Mouse (Mus musculus): ENCODE data around the gene Trpv1. TPM values are rescaled to one million over a fixed set of nuclear protein-coding genes. Genes with fewer than 3 reads are reported as not detected.

Trpv1 gene
- total and polyA plus RNA-seq, 2 experiments from 2014 or later: 0.22 to 0.38 TPM

DNA sequence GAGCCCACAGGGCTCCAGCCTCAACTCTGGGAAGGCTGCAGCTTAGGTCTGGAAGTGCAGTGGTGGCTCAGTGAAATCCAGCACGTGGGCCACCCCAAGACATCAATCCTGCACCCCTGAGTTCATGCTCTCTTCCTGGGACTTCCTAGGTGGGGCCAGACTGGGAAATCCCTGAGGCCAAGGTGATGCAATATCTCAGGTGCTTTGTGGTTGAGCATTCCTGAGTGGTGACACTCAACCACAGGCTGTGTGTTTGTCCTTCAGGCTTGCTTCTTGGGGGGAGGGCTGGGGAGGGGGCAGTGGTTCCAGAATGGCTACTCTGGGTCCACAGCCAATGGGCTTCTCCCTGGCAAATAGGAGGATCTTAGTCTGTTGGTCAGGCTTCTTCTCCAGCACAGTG is 49.8 kb downstream of the Trpv1 start:
- Histone ChIP-seq H3K36me3 (ENCODE audit: insufficient read depth) (no peaks in the 10 kb centered on the region), H3K4me2 (ENCODE audit: low read depth) (no peak overlapping the region), H3K4me3 (ENCODE audit: low read depth, low read length) (no peak overlapping the region), H3K27ac (ENCODE audit: low read depth, low read length) (no peak overlapping the region), H3K9me3 (ENCODE audit: low read length) (no peaks in the 10 kb centered on the region), H3K27me3 (ENCODE audit: insufficient read depth, low read length) (no peaks in the 10 kb centered on the region), H3K9ac (no peak overlapping the region), H3K4me1 (ENCODE audit: insufficient read depth) (no peaks in the 10 kb centered on the region)
- TF ChIP-seq CTCF (IDR thresholded peaks at IDR 0.05; ENCODE audit: low read depth): no peak
- DNase-seq (no peak), ATAC-seq (no peak)
- 59% methylated on average over 1 of the region's 1 CpGs for WGBS

DNA sequence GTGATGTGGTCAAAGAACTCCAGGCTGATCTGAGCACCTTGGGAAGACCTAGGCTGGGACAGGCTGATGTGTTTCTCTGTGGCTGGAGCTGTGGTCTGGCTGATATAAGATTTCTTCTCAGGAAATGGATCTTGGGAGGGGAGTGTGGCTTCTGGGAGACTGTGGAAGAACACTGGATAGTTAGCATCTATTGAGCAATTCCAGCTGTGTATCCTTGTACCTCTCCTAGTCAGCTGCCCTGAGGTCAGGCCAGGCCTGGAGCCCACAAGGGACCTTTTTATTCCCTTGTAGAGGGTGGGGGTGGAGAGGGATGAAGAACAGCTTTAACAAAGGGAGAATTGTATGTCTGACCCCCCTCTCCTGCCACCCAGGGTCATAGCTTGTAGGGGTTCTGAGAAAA is 50.3 kb downstream of the Trpv1 start:
- Histone ChIP-seq H3K9ac (no peak overlapping the region), H3K4me3 (ENCODE audit: low read depth, low read length) (no peak overlapping the region), H3K4me2 (ENCODE audit: low read depth) (no peak overlapping the region), H3K27me3 (ENCODE audit: insufficient read depth, low read length) (no peaks in the 10 kb centered on the region), H3K36me3 (ENCODE audit: insufficient read depth) (no peaks in the 10 kb centered on the region), H3K9me3 (ENCODE audit: low read length) (no peaks in the 10 kb centered on the region), H3K4me1 (ENCODE audit: insufficient read depth) (no peaks in the 10 kb centered on the region), H3K27ac (ENCODE audit: low read depth, low read length) (no peak overlapping the region)
- no peak for ATAC-seq
- no peak for DNase-seq
- no peak for TF ChIP-seq CTCF (IDR thresholded peaks at IDR 0.05; ENCODE audit: low read depth)

DNA sequence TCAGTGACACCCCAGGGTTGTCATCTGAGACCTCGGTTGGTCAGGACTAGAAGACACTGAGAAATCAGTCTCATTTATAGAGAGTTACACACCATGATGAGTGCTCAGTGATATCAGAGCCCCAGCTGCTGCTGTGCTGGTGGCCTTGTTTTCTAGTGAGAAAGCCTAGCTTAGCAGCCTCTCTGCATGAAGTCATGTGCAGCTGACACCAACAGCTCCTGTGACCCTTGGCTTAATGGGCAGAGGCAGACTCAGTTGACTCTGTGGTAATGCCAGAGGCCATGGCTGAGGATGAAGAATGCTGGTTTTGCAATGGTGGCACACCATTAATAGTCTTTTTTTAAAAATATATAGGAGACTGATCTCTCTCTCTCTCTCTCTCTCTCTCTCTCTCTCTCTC is 55.5 kb downstream of the Trpv1 start:
- Histone ChIP-seq H3K27ac (ENCODE audit: low read depth, low read length) (no peak overlapping the region), H3K4me1 (ENCODE audit: insufficient read depth) (no peaks in the 10 kb centered on the region), H3K27me3 (ENCODE audit: insufficient read depth, low read length) (no peaks in the 10 kb centered on the region), H3K9me3 (ENCODE audit: low read length) (no peaks in the 10 kb centered on the region), H3K4me2 (ENCODE audit: low read depth) (no peak overlapping the region), H3K36me3 (ENCODE audit: insufficient read depth) (no peaks in the 10 kb centered on the region), H3K4me3 (ENCODE audit: low read depth, low read length) (no peak overlapping the region), H3K9ac (no peak overlapping the region)
- 90% methylated on average over 1 of the region's 1 CpGs for WGBS
- DNase-seq: no peak
- no peak for ATAC-seq
- no peak for TF ChIP-seq CTCF (IDR thresholded peaks at IDR 0.05; ENCODE audit: low read depth)

DNA sequence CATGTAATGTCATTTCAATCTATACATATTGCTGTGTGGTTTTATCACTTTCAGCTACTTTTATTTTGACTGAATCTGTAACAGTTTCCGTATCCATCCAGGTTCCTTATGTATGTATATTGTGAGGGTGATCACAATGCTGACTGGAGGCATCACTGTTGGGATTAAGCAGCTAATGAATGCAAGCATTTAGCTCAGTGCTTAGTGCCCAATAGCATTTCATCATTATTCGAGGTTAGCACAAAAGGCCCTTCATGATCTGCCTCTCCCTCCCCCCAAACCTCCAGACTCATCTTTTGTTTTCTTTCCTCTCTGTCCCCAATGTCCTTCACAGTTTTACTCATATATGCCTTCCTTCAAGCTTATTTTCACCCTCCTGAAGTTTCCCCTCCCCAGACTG is 69.0 kb downstream of the Trpv1 start:
- H3K4me3 ChIP-seq (ENCODE audit: low read depth, low read length): no peak overlapping the region
- no peaks in the 10 kb centered on the region for H3K36me3 ChIP-seq (ENCODE audit: insufficient read depth)
- H3K9me3 ChIP-seq (ENCODE audit: low read length): no peaks in the 10 kb centered on the region
- H3K27me3 ChIP-seq (ENCODE audit: insufficient read depth, low read length): no peaks in the 10 kb centered on the region
- H3K4me2 ChIP-seq (ENCODE audit: low read depth): no peak overlapping the region
- no peaks in the 10 kb centered on the region for H3K4me1 ChIP-seq (ENCODE audit: insufficient read depth)
- ATAC-seq: no peak
- no peak overlapping the region for H3K9ac ChIP-seq
- H3K27ac ChIP-seq (ENCODE audit: low read depth, low read length): no peak overlapping the region
- TF ChIP-seq CTCF (IDR thresholded peaks at IDR 0.05; ENCODE audit: low read depth): no peak
- DNase-seq: no peak
- 3% methylated on average over 2 of the region's 2 CpGs for WGBS

Other genes starting within 250 kb of the Trpv1 start
- 0.08 and 2.0 TPM in 2 replicates for gene P2rx1, start 235.2 kb upstream of the Trpv1 start, total RNA-seq (2014; rRNA removed)
- 0.19 and 0.25 TPM in 2 replicates for gene P2rx1, start 235.2 kb upstream of the Trpv1 start, polyA plus RNA-seq (2015; fragmentation: Nextera tagmentation; extraction: Ambion mirVana)
- 24.2 and 26.3 TPM in 2 replicates for gene Camkk1, start 215.3 kb upstream of the Trpv1 start, total RNA-seq (2014; rRNA removed)
- gene Camkk1, start 215.3 kb upstream of the Trpv1 start, polyA plus RNA-seq (2015; fragmentation: Nextera tagmentation; extraction: Ambion mirVana): 22.9 and 25.1 TPM in 2 replicates
- 8.5 and 11.0 TPM in 2 replicates for gene Ncbp3, start 186.5 kb upstream of the Trpv1 start, total RNA-seq (2014; rRNA removed)
- gene Ncbp3, start 186.5 kb upstream of the Trpv1 start, polyA plus RNA-seq (2015; fragmentation: Nextera tagmentation; extraction: Ambion mirVana): 3.6 and 6.1 TPM in 2 replicates
- 0.08 and 0.24 TPM in 2 replicates for gene Itgae, start 143.7 kb upstream of the Trpv1 start, total RNA-seq (2014; rRNA removed)
- 0.20 and 0.21 TPM in 2 replicates for gene Itgae, start 143.7 kb upstream of the Trpv1 start, polyA plus RNA-seq (2015; fragmentation: Nextera tagmentation; extraction: Ambion mirVana)
- gene Haspin, start 96.0 kb upstream of the Trpv1 start, total RNA-seq (2014; rRNA removed): 0.85 and 2.0 TPM in 2 replicates
- 2.3 and 2.4 TPM in 2 replicates for gene Haspin, start 96.0 kb upstream of the Trpv1 start, polyA plus RNA-seq (2015; fragmentation: Nextera tagmentation; extraction: Ambion mirVana)
- 0.46 and 0.57 TPM in 2 replicates for gene P2rx5, start 73.9 kb upstream of the Trpv1 start, total RNA-seq (2014; rRNA removed)
- gene P2rx5, start 73.9 kb upstream of the Trpv1 start, polyA plus RNA-seq (2015; fragmentation: Nextera tagmentation; extraction: Ambion mirVana): 0.69 TPM in 2 replicates
- 127 and 153 TPM in 2 replicates for gene Emc6, start 57.3 kb upstream of the Trpv1 start, total RNA-seq (2014; rRNA removed)
- gene Emc6, start 57.3 kb upstream of the Trpv1 start, polyA plus RNA-seq (2015; fragmentation: Nextera tagmentation; extraction: Ambion mirVana): 182 and 219 TPM in 2 replicates
- 52.2 and 59.5 TPM in 2 replicates for gene Tax1bp3, start 57.2 kb upstream of the Trpv1 start, total RNA-seq (2014; rRNA removed)
- 122 and 137 TPM in 2 replicates for gene Tax1bp3, start 57.2 kb upstream of the Trpv1 start, polyA plus RNA-seq (2015; fragmentation: Nextera tagmentation; extraction: Ambion mirVana)
- gene Ctns, start 35.2 kb upstream of the Trpv1 start, total RNA-seq (2014; rRNA removed): 15.3 and 17.0 TPM in 2 replicates
- gene Ctns, start 35.2 kb upstream of the Trpv1 start, polyA plus RNA-seq (2015; fragmentation: Nextera tagmentation; extraction: Ambion mirVana): 9.6 and 12.7 TPM in 2 replicates
- 0.85 and 1.8 TPM in 2 replicates for gene Shpk, start 34.8 kb upstream of the Trpv1 start, total RNA-seq (2014; rRNA removed)
- gene Shpk, start 34.8 kb upstream of the Trpv1 start, polyA plus RNA-seq (2015; fragmentation: Nextera tagmentation; extraction: Ambion mirVana): 1.5 and 2.2 TPM in 2 replicates
- 0.29 and 0.31 TPM in 2 replicates for gene Trpv3, start 33.1 kb downstream of the Trpv1 start, total RNA-seq (2014; rRNA removed)
- 0.05 and 0.13 TPM in 2 replicates for gene Trpv3, start 33.1 kb downstream of the Trpv1 start, polyA plus RNA-seq (2015; fragmentation: Nextera tagmentation; extraction: Ambion mirVana)
- gene Aspa, start 95.3 kb downstream of the Trpv1 start, total RNA-seq (2014; rRNA removed): 3.5 and 4.3 TPM in 2 replicates
- 4.0 and 4.1 TPM in 2 replicates for gene Aspa, start 95.3 kb downstream of the Trpv1 start, polyA plus RNA-seq (2015; fragmentation: Nextera tagmentation; extraction: Ambion mirVana)
- not detected in 2 replicates for gene Gm49340, start 95.4 kb downstream of the Trpv1 start, total RNA-seq (2014; rRNA removed)
- not detected in 2 replicates for gene Gm49340, start 95.4 kb downstream of the Trpv1 start, polyA plus RNA-seq (2015; fragmentation: Nextera tagmentation; extraction: Ambion mirVana)
- 0.15 TPM in 1 of 2 replicates, not detected in the other for gene Spata22, start 95.4 kb downstream of the Trpv1 start, total RNA-seq (2014; rRNA removed)
- 0.12 TPM in 1 of 2 replicates, not detected in the other for gene Spata22, start 95.4 kb downstream of the Trpv1 start, polyA plus RNA-seq (2015; fragmentation: Nextera tagmentation; extraction: Ambion mirVana)
- not detected in 2 replicates for gene Olfr20, start 116.5 kb downstream of the Trpv1 start, total RNA-seq (2014; rRNA removed)
- not detected in 2 replicates for gene Olfr20, start 116.5 kb downstream of the Trpv1 start, polyA plus RNA-seq (2015; fragmentation: Nextera tagmentation; extraction: Ambion mirVana)
- gene Olfr376, start 137.0 kb downstream of the Trpv1 start, total RNA-seq (2014; rRNA removed): not detected in 2 replicates
- gene Olfr376, start 137.0 kb downstream of the Trpv1 start, polyA plus RNA-seq (2015; fragmentation: Nextera tagmentation; extraction: Ambion mirVana): not detected in 2 replicates
- gene Olfr1, start 165.3 kb downstream of the Trpv1 start, total RNA-seq (2014; rRNA removed): not detected in 2 replicates
- not detected in 2 replicates for gene Olfr1, start 165.3 kb downstream of the Trpv1 start, polyA plus RNA-seq (2015; fragmentation: Nextera tagmentation; extraction: Ambion mirVana)
- gene Olfr378, start 194.2 kb downstream of the Trpv1 start, total RNA-seq (2014; rRNA removed): not detected in 2 replicates
- gene Olfr378, start 194.2 kb downstream of the Trpv1 start, polyA plus RNA-seq (2015; fragmentation: Nextera tagmentation; extraction: Ambion mirVana): not detected in 2 replicates
- not detected in 2 replicates for gene Olfr380, start 223.2 kb downstream of the Trpv1 start, total RNA-seq (2014; rRNA removed)
- not detected in 2 replicates for gene Olfr380, start 223.2 kb downstream of the Trpv1 start, polyA plus RNA-seq (2015; fragmentation: Nextera tagmentation; extraction: Ambion mirVana)